Mouse (Mus musculus) hindbrain, embryonic 12.5 days (tissue): Measurements from ENCODE around the gene Abhd6. TPM values are rescaled to one million over a fixed set of nuclear protein-coding genes. Genes with fewer than 3 reads are reported as not detected.

Experiments
- ATAC-seq: fragments of 200-750 bp; cut with Nextera tagmentation; 2 replicates; pipeline ENCODE4 v1.8.0; 2017; ENCODE audit warnings: moderate TSS enrichment; ENCODE audit not compliant: low FRiP score
- H3K27ac ChIP-seq: fragments of 300-500 bp; sonication (generic); 2 replicates; pipeline ENCODE4 v1.5.1; 2016; ENCODE audit warnings: mild to moderate bottlenecking
- H3K27me3 ChIP-seq: fragments of 300-500 bp; sonication (generic); 2 replicates; pipeline ENCODE4 v1.6.1; 2016; ENCODE audit warnings: mild to moderate bottlenecking
- H3K36me3 ChIP-seq: fragments of 300-500 bp; sonication (generic); 2 replicates; pipeline ENCODE4 v1.6.1; 2016; ENCODE audit warnings: mild to moderate bottlenecking
- H3K4me1 ChIP-seq: fragments of 300-500 bp; sonication (generic); 2 replicates; pipeline ENCODE4 v1.6.1; 2016
- H3K4me2 ChIP-seq: fragments of 300-500 bp; sonication (generic); replicated peaks from 2 replicates; pipeline ENCODE4 v1.6.1; 2016; ENCODE audit warnings: mild to moderate bottlenecking
- H3K4me3 ChIP-seq: fragments of 300-500 bp; sonication (generic); 2 replicates; pipeline ENCODE4 v1.5.1; 2016; ENCODE audit warnings: mild to moderate bottlenecking
- H3K9ac ChIP-seq: fragments of 300-500 bp; sonication (generic); 2 replicates; pipeline ENCODE4 v1.6.1; 2016; ENCODE audit warnings: mild to moderate bottlenecking, moderate library complexity
- H3K9me3 ChIP-seq: fragments of 300-500 bp; sonication (generic); replicated peaks from 2 replicates; pipeline ENCODE4 v1.6.1; 2016; ENCODE audit warnings: mild to moderate bottlenecking
- WGBS: fragments of 180-500 bp; shearing (Covaris S2); methylation state at CpG from one replicate; pipeline ENCODE4 v1.1.7; 2016; 5-methylcytosine and 5-hydroxymethylcytosine counted together
- polyA plus RNA-seq: library from polyadenylated mRNA; unstranded; fragments of >200 nt; fragmentation: Nextera tagmentation; extraction: Ambion mirVana; gene quantifications from 2 replicates; pipeline ENCODE4 v1.2.1, GENCODE M21; 2016

The Abhd6 gene
- polyA plus RNA-seq, 1 experiment from 2014 or later: 19.5 TPM

GRCm38 (mm10) chr14:7977471-7977870, 25.2 kb upstream of the Abhd6 start:
- ATAC-seq: no peak
- H3K36me3 ChIP-seq: no peaks in the 10 kb centered on the region
- no peak overlapping the region for H3K9ac ChIP-seq
- 92% methylated on average over 1 of the region's 1 CpGs for WGBS
- no peaks in the 10 kb centered on the region for H3K4me1 ChIP-seq
- no peak overlapping the region for H3K4me2 ChIP-seq
- no peak overlapping the region for H3K27ac ChIP-seq
- no peak overlapping the region for H3K4me3 ChIP-seq
- H3K9me3 ChIP-seq: no peaks in the 10 kb centered on the region
- no peaks in the 10 kb centered on the region for H3K27me3 ChIP-seq

DNA sequence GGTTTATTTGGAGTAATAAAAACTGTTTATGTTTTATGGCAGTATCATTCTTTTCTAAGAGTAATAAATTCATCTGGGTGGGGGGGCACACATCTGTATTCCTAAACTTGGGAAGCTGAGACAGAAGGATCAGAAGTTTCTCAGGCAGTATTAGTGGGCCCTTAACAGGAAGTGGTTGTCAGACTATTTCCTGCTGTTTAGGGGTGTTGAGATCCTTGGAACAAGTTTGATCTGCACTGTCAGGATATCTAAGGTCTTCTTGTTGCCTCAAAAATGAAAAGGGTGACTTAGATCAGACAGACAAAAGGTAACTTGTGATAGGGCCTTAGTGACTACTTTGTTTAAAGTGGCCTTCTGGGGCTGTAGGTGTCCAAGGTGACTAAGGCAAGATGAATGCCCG, 24.5 kb upstream of the Abhd6 start:
- no peak overlapping the region for H3K4me3 ChIP-seq
- H3K9ac ChIP-seq: no peak overlapping the region
- no peaks in the 10 kb centered on the region for H3K36me3 ChIP-seq
- no peaks in the 10 kb centered on the region for H3K27me3 ChIP-seq
- no peaks in the 10 kb centered on the region for H3K9me3 ChIP-seq
- ATAC-seq: no peak
- H3K4me2 ChIP-seq: no peak overlapping the region
- no peaks in the 10 kb centered on the region for H3K4me1 ChIP-seq
- no peak overlapping the region for H3K27ac ChIP-seq
- 91% methylated on average over 1 of the region's 1 CpGs for WGBS

GRCm38 (mm10) chr14:7981226-7981625, 21.5 kb upstream of the Abhd6 start:
- Histone ChIP-seq H3K27me3 (no peaks in the 10 kb centered on the region), H3K9me3 (no peaks in the 10 kb centered on the region), H3K4me2 (no peak overlapping the region), H3K4me3 (no peak overlapping the region), H3K4me1 (no peaks in the 10 kb centered on the region), H3K9ac (no peak overlapping the region), H3K36me3 (no peaks in the 10 kb centered on the region), H3K27ac (no peak overlapping the region)
- ATAC-seq: no peak
- WGBS: 94% methylated on average over 1 of the region's 1 CpGs

DNA sequence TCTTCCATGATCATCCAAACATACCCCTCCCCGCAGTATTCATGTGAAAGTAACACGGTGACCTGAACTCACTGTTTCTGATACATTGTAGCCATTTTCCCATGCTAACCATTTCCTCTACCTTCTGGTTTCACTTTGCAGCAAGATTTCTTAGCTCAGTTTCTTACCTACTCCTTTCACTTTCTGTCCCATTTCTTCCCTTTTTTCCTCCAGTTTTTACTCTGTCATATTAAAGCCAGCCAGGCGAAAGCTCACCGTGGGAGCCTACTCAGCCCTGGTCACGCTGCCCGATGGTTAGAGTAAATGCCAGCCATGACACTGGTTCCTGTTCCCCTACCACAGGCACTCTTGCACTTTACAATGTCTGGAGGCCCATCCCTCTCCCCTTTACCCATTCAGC, 15.8 kb upstream of the Abhd6 start:
- ATAC-seq: no peak
- Histone ChIP-seq H3K9ac (no peak overlapping the region), H3K27ac (no peak overlapping the region), H3K4me2 (no peak overlapping the region), H3K9me3 (no peaks in the 10 kb centered on the region), H3K27me3 (no peaks in the 10 kb centered on the region), H3K36me3 (no peaks in the 10 kb centered on the region), H3K4me3 (no peak overlapping the region), H3K4me1 (no peaks in the 10 kb centered on the region)
- WGBS: 97% methylated on average over 6 of the region's 6 CpGs

DNA sequence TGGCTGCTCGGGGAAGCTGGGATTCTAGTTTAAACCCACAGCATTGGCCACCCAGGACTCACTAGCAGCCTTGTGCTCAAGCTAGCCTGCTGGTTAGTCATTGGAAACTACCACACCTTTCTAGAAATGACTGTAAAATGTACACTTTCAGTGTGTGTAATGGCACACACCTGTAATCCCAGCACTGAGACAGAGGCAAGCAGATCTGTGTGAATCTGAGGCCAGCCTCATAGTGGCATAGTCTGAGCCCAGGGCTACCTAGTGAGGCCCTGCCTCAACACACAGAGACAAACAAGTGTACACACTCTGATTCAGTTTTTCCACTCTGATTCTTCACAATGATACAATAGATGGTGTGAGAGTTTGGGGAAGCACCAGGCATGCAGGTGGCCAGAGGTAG, 13.3 kb upstream of the Abhd6 start:
- 48% methylated on average over 1 of the region's 1 CpGs for WGBS
- Histone ChIP-seq H3K4me2 (no peak overlapping the region), H3K4me1 (no peaks in the 10 kb centered on the region), H3K4me3 (no peak overlapping the region), H3K27me3 (no peaks in the 10 kb centered on the region), H3K27ac (no peak overlapping the region), H3K36me3 (no peaks in the 10 kb centered on the region), H3K9ac (no peak overlapping the region), H3K9me3 (no peaks in the 10 kb centered on the region)
- no peak for ATAC-seq

DNA sequence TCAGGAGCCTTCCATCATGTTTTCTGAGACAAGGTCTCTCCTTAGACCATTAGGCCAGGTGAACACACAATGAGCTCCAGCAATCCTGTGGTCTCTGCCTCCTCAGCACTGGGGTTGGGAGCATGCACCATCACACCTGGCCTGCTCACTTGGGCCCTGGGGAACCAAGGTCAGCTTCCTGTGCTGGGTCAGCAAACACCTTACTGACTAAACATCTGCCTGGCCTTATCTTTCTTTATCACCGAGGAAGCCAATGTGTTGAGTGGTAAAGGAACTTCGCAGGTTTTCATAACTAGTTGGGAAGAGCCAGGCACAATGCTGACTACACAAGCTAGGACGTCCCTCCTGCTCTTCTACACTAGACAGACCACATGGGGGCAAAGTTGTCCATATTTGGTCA, 12.7 kb upstream of the Abhd6 start:
- no peak for ATAC-seq
- no peaks in the 10 kb centered on the region for H3K4me1 ChIP-seq
- no peak overlapping the region for H3K4me3 ChIP-seq
- no peak overlapping the region for H3K27ac ChIP-seq
- H3K4me2 ChIP-seq: no peak overlapping the region
- WGBS: 86% methylated on average over 3 of the region's 3 CpGs
- no peaks in the 10 kb centered on the region for H3K36me3 ChIP-seq
- no peak overlapping the region for H3K9ac ChIP-seq
- H3K9me3 ChIP-seq: no peaks in the 10 kb centered on the region
- H3K27me3 ChIP-seq: no peaks in the 10 kb centered on the region

DNA sequence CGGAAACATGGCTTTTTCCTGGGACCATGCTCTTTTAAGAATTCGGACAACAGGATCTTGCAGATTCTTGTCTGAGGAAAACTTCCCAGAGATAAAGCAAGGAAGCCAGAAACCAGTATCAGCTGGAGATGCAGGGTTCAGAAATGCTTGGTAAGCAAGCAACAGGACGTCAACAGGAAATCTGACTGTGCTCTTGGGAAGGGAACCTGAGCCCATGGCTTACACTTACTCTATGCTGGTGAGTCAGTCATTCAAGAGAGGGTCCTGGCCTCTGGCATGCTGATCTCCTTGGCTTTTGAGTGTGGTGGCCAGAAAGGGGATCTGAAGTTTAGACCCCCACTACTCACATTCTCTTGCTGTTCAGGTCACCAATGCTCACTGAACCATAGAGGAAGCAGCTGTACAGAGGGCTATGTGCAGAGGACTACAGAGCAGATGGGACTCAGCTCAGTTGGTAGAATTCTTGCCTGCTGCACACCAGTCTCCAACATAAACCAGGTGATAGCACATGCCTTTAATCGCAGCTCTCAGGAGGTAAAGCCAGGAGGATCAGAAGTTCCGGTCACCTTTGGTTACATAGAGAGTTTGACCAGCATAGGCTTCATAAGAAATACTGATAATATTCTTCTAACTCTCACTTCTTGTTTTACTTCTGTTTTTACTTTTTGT, 11.5 kb upstream of the Abhd6 start:
- H3K27me3 ChIP-seq: no peaks in the 10 kb centered on the region
- WGBS: 74% methylated on average over 5 of the region's 5 CpGs
- no peaks in the 10 kb centered on the region for H3K36me3 ChIP-seq
- H3K9me3 ChIP-seq: no peaks in the 10 kb centered on the region
- no peak for ATAC-seq
- H3K9ac ChIP-seq: no peak overlapping the region
- no peak overlapping the region for H3K27ac ChIP-seq
- H3K4me3 ChIP-seq: no peak overlapping the region
- no peaks in the 10 kb centered on the region for H3K4me1 ChIP-seq
- no peak overlapping the region for H3K4me2 ChIP-seq

DNA sequence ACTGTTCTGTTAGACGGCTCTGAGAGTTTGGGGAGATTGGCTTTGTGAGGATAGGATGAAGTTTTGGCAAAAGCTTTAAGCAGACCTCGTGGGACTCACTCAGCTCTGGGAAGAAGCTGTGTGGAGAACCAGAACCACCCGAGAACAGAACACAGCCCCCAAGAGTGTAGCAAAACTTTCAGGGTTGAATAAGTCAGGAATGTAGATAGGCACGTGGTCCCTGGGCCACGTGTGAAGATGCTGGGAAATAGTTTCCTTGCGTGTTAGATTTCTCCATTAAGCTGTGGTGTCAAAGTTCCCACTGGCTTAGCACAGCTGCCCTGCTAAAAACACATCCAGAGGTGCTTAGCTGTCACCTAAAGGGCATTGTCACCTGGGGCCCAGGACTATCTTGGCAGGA, 10.5 kb upstream of the Abhd6 start:
- Histone ChIP-seq H3K9ac (no peak overlapping the region), H3K27ac (no peak overlapping the region), H3K36me3 (no peaks in the 10 kb centered on the region), H3K4me1 (no peaks in the 10 kb centered on the region), H3K4me3 (no peak overlapping the region), H3K4me2 (no peak overlapping the region), H3K9me3 (no peaks in the 10 kb centered on the region), H3K27me3 (no peaks in the 10 kb centered on the region)
- 68% methylated on average over 6 of the region's 6 CpGs for WGBS
- no peak for ATAC-seq

DNA sequence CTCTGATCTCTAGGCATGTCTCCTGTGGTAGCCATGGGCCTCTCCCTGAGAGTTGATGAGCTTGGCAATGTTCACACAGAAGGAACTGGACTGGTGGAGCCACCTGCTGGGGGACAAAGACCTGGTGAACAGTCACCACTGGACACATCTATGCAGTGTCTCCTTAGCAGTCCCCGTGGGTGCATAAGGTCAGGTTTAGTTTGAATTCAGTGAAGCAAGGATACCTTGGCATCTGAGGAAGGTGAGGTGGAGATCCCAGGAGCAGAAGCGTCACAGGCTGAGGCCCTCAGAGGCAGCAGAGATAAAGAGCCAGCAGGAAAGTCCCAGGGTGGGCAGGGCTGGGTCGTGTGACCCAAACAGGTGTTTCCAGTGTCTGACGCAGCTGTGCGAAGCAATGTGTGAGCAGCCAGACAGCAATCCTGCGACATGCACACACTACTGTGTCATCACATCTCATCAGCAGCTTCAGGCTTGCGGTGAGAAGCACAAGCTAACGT, 8.4 kb upstream of the Abhd6 start, which contains the start of gene Dnase1l3:
Gene Dnase1l3 (minus strand): TSS at position 303 of the 497 bp plus-strand sequence.
- no peak for ATAC-seq
- H3K4me3 ChIP-seq: no peak within 1 kb of the TSS
- WGBS: 75% methylated on average over 8 of the region's 8 CpGs
- H3K4me1 ChIP-seq: no peaks in the 10 kb centered on the region
- H3K9me3 ChIP-seq: no peaks in the 10 kb centered on the region
- H3K27me3 ChIP-seq: peaks cover 10% of the 10 kb centered on the region
- no peak within 1 kb of the TSS for H3K9ac ChIP-seq
- H3K36me3 ChIP-seq: no peaks in the 10 kb centered on the region
- no peak within 1 kb of the TSS for H3K4me2 ChIP-seq
- H3K27ac ChIP-seq: no peak within 1 kb of the TSS

GRCm38 (mm10) chr14:7997255-7997696, 5.4 kb upstream of the Abhd6 start:
- Histone ChIP-seq H3K9ac (no peak overlapping the region), H3K27me3 (peaks cover 40% of the 10 kb centered on the region), H3K9me3 (no peaks in the 10 kb centered on the region), H3K36me3 (no peaks in the 10 kb centered on the region), H3K27ac (no peak overlapping the region), H3K4me1 (no peaks in the 10 kb centered on the region), H3K4me3 (peak overlapping the region; percentile 13; the same call in 1 of the 2 replicates), H3K4me2 (peak overlapping the region; percentile 41)
- WGBS: 2% methylated on average over 15 of the region's 15 CpGs
- ATAC-seq: peak; percentile 26; the same call in 1 of the 2 replicates

DNA sequence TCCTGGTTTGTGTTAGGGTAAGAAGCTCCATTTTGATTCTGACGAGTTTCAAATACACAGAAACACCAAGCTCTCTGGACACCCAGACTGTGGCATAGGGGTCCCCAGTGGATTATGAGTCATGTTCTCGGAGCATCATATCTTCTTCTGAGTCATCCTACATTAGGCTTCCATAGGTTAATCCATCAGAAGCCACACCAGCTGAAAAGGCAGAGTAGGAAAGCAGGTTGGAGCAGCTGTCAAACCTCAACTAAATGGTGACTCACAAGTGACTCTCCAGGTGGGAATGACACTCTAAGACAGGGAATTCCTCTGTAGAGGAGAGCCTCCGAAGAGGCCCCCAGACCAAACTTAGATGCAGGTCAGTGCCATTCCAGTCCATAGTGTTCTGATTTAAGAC, 3.7 kb upstream of the Abhd6 start:
- H3K36me3 ChIP-seq: no peaks in the 10 kb centered on the region
- no peak overlapping the region for H3K9ac ChIP-seq
- no peak for ATAC-seq
- H3K4me1 ChIP-seq: peaks cover 5% of the 10 kb centered on the region
- no peak overlapping the region for H3K4me3 ChIP-seq
- peaks cover 40% of the 10 kb centered on the region for H3K27me3 ChIP-seq
- no peak overlapping the region for H3K4me2 ChIP-seq
- H3K27ac ChIP-seq: no peak overlapping the region
- H3K9me3 ChIP-seq: no peaks in the 10 kb centered on the region
- WGBS: 86% methylated on average over 3 of the region's 3 CpGs

GRCm38 (mm10) chr14:7999435-7999834, 3.3 kb upstream of the Abhd6 start:
- H3K9ac ChIP-seq: no peak overlapping the region
- no peak overlapping the region for H3K27ac ChIP-seq
- peaks cover 40% of the 10 kb centered on the region for H3K27me3 ChIP-seq
- H3K36me3 ChIP-seq: no peaks in the 10 kb centered on the region
- H3K9me3 ChIP-seq: no peaks in the 10 kb centered on the region
- H3K4me2 ChIP-seq: no peak overlapping the region
- peaks cover 10% of the 10 kb centered on the region for H3K4me1 ChIP-seq
- H3K4me3 ChIP-seq: no peak overlapping the region
- no peak for ATAC-seq
- WGBS: 82% methylated on average over 5 of the region's 5 CpGs

DNA sequence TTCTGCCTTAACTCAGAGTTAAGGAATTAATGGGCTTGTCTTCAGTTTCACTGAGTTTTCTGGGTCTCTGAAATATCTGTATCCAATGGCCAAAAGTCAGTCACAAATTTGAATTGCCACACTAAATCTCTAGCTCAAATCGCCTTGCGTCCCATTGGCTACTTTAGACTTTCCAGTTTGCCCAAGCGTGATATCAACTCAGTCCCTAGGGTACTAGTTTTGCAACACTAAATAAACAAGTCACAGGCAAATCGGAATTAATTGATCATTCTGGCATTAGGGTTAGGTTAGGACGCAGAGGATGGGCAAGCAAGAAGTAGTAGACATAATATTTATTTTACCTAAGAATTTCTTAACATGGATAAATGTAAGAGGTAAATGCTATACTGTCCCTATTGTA, 2.5 kb upstream of the Abhd6 start:
- Histone ChIP-seq H3K36me3 (no peaks in the 10 kb centered on the region), H3K4me2 (no peak overlapping the region), H3K27ac (no peak overlapping the region), H3K4me1 (peaks cover 10% of the 10 kb centered on the region), H3K27me3 (peaks cover 40% of the 10 kb centered on the region), H3K9me3 (no peaks in the 10 kb centered on the region), H3K4me3 (no peak overlapping the region), H3K9ac (no peak overlapping the region)
- ATAC-seq: no peak
- 81% methylated on average over 5 of the region's 5 CpGs for whole genome bisulfite sequencing
